Mouse (Mus musculus): ENCODE results near the gene Sec16b. TPM values are rescaled to one million over a fixed set of nuclear protein-coding genes. Genes with fewer than 3 reads are reported as not detected.

Sec16b gene
- polyA plus RNA-seq, 1 experiment from 2014 or later, result 5.0 TPM

DNA sequence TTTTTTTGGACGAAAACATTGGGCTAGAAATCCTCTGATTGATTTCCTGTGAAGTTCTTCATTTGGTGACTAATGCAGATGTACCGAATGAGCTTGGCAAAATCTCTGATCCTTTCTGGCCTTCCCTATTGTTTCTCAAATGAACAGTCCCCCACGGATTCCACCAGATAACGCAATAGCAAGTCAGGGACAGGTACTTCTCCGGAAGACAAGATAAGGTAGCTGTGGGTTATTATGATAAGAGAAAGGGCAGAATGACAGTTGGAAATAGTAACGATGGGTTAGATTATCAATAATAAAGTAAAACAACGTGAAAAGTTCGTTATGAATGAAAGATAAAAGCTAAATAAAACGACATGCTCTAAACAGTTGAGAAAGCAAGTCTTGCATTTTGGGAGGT is 7.0 kb downstream of the Sec16b start:
- no peak overlapping the region for H3K9ac ChIP-seq
- H3K4me1 ChIP-seq, result no peaks in the 10 kb centered on the region
- H3K27me3 ChIP-seq, result no peaks in the 10 kb centered on the region
- no peak overlapping the region for H3K4me3 ChIP-seq (replicated peaks)
- no peak overlapping the region for H3K27ac ChIP-seq (replicated peaks)
- H3K36me3 ChIP-seq, result no peaks in the 10 kb centered on the region
- ATAC-seq (ENCODE audit: insufficient number of reproducible peaks, low FRiP score, low TSS enrichment, low read depth), result no peak
- H3K4me2 ChIP-seq (replicated peaks), result no peak overlapping the region
- WGBS, result 79% methylated on average over 9 of the region's 9 CpGs
- H3K9me3 ChIP-seq (replicated peaks), result no peaks in the 10 kb centered on the region

DNA sequence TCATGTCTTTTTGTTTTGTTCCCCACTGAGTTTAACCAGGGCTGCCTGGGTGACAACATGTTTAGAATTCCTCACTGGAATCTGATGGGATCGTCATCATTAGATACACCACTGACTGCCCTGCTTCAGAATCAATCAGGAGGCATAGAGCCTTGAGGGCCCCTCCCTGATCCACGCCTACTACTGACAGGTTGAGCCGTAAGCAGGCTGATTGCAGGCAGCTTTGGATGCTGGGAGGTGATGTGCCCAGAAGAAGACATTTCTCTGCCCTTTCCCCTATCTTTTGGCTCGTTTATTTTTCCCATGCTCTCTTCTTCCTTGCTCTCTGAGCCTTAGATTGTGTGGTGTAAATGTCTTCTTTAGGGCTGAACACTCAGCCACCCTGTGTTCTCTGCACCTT is 7.8 kb downstream of the Sec16b start:
- H3K4me2 ChIP-seq (replicated peaks), result no peak overlapping the region
- H3K4me1 ChIP-seq, result 0 out of 2 replicates have a peak, but pooled peaks cover 2% of the 10 kb centered on the region
- 64% methylated on average over 4 of the region's 4 CpGs for WGBS
- H3K27ac ChIP-seq (replicated peaks), result no peak overlapping the region
- H3K27me3 ChIP-seq, result no peaks in the 10 kb centered on the region
- ATAC-seq (ENCODE audit: insufficient number of reproducible peaks, low FRiP score, low TSS enrichment, low read depth), result no peak
- H3K4me3 ChIP-seq (replicated peaks), result no peak overlapping the region
- H3K9me3 ChIP-seq (replicated peaks), result no peaks in the 10 kb centered on the region
- H3K36me3 ChIP-seq, result no peaks in the 10 kb centered on the region
- H3K9ac ChIP-seq, result no peak overlapping the region

DNA sequence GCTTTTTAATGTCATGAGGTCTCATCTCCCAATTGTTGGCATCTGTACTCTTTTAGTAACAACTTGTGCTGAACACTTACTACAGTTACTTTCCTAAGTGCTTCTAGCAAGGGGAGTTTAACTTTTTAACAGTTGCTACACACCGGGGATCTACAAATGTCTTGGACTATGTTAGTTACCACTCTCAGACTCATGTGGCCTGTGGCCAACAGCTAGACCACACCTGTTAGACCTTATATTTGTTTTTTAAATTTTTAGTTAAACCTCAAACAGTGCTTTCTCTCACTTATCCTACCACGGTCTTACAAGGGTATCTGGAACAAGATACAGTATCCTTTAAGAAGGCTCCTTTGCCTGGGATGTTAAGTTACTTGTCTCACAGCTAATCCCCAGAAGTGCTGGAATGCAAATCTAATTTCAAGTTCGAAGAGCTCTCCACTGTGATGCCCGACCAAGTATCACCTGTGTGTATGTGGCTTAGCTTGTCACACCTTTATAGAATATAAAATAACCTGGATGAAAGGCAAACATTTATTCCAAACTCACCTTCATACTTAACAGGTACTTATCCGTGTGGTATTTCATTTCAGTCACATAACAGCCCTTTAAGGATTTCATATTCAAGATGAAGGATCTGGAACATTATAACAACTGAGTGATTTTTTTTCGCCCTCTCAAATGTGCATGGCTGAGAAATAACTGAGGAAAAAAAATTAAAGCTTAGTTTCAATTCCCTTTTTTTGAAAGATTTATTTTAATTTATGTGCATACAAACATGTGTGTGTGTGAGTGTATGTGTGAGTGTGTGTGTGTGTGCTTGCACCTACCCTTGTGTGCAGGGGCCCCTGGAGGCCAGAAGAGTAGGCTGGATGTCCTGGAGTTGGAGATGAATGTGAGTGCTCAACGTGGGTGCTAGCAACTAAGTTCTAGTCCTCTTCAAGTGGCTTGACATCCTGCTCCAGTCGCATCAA is 10.6 kb downstream of the Sec16b start:
- H3K36me3 ChIP-seq, result no peaks in the 10 kb centered on the region
- no peak for ATAC-seq (ENCODE audit: insufficient number of reproducible peaks, low FRiP score, low TSS enrichment, low read depth)
- 0 out of 2 replicates have a peak, but pooled peaks cover 4% of the 10 kb centered on the region for H3K4me1 ChIP-seq
- no peak overlapping the region for H3K4me2 ChIP-seq (replicated peaks)
- H3K27ac ChIP-seq (replicated peaks), result no peak overlapping the region
- no peak overlapping the region for H3K4me3 ChIP-seq (replicated peaks)
- WGBS, result 74% methylated on average over 8 of the region's 8 CpGs
- H3K27me3 ChIP-seq, result no peaks in the 10 kb centered on the region
- H3K9me3 ChIP-seq (replicated peaks), result no peaks in the 10 kb centered on the region
- H3K9ac ChIP-seq, result no peak overlapping the region

DNA sequence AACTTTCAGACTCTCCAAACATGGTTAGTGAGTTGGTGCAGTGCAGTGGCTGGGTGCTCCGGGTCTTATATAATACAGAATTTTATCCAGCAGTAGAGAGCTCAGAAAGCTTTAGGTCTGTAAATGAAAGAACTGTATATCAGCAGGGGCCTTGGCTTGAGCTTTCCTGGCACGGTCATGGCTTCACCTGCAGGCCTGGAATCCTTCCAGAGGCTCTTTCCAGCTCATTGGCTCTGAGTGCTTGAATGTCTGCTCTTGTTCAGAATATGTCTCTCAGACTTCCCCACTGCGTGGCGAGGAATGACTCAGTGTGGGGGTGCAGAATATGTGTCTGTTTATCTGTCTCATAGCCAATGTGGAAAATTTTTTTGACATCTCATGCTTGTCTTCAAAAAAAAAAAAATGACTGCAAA is 11.6 kb downstream of the Sec16b start:
- H3K4me3 ChIP-seq (replicated peaks), result no peak overlapping the region
- no peaks in the 10 kb centered on the region for H3K9me3 ChIP-seq (replicated peaks)
- H3K9ac ChIP-seq, result no peak overlapping the region
- no peak overlapping the region for H3K4me2 ChIP-seq (replicated peaks)
- no peaks in the 10 kb centered on the region for H3K27me3 ChIP-seq
- WGBS, result 34% methylated on average over 4 of the region's 4 CpGs
- 0 out of 2 replicates have a peak, but pooled peaks cover 4% of the 10 kb centered on the region for H3K4me1 ChIP-seq
- peak; percentile 75 for ATAC-seq (ENCODE audit: insufficient number of reproducible peaks, low FRiP score, low TSS enrichment, low read depth)
- H3K27ac ChIP-seq (replicated peaks), result no peak overlapping the region
- no peaks in the 10 kb centered on the region for H3K36me3 ChIP-seq

DNA sequence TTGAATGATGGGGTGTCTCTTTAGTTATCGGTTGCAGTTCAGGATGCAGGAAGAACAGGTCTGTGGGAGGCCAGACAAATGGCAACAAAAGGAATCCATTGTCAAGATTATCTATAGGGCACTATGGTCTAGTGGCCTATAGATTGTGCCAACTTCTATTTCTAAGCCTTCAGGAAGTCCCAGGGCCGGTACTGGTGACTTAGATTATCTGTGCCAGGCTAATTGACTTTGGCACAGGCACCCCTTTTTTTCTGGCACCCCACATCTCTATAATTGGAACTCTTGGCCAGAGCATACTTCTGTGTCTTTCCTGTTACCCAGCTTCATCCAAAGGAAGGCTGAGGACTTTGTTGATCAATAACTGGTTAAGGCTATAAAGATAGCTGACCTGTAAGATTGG is 12.9 kb downstream of the Sec16b start:
- no peak overlapping the region for H3K4me2 ChIP-seq (replicated peaks)
- no peaks in the 10 kb centered on the region for H3K9me3 ChIP-seq (replicated peaks)
- WGBS, result 74% methylated on average over 2 of the region's 2 CpGs
- H3K36me3 ChIP-seq, result no peaks in the 10 kb centered on the region
- 0 out of 2 replicates have a peak, but pooled peaks cover 4% of the 10 kb centered on the region for H3K4me1 ChIP-seq
- H3K27ac ChIP-seq (replicated peaks), result no peak overlapping the region
- H3K4me3 ChIP-seq (replicated peaks), result no peak overlapping the region
- ATAC-seq (ENCODE audit: insufficient number of reproducible peaks, low FRiP score, low TSS enrichment, low read depth), result no peak
- H3K27me3 ChIP-seq, result no peaks in the 10 kb centered on the region
- H3K9ac ChIP-seq, result no peak overlapping the region

DNA sequence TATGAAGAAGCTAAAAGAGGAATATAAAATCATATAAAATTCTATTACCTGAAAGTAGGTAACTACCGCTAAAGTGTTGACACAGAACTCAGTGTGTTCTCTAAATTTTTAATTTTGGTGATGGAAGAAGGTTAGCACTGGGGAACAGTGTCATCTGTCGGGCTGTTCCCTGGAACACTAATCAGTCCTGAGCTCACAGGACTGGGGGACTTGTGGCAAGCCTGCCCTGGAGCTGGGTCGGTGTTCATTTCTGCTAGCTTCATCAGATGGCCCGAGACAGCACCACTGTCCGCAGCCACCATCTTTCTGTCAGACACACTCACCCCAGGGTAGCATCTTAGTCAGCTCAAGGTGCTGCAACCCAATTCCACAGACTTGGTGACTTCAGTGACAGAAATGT is 15.8 kb downstream of the Sec16b start:
- Histone ChIP-seq H3K9me3 (replicated peaks) (no peaks in the 10 kb centered on the region), H3K36me3 (no peaks in the 10 kb centered on the region), H3K4me2 (replicated peaks) (no peak overlapping the region), H3K9ac (no peak overlapping the region), H3K4me3 (replicated peaks) (no peak overlapping the region), H3K4me1 (0 out of 2 replicates have a peak, but pooled peaks cover 4% of the 10 kb centered on the region), H3K27ac (replicated peaks) (no peak overlapping the region), H3K27me3 (no peaks in the 10 kb centered on the region)
- ATAC-seq (ENCODE audit: insufficient number of reproducible peaks, low FRiP score, low TSS enrichment, low read depth), result no peak
- 89% methylated on average over 5 of the region's 5 CpGs for whole genome bisulfite sequencing

DNA sequence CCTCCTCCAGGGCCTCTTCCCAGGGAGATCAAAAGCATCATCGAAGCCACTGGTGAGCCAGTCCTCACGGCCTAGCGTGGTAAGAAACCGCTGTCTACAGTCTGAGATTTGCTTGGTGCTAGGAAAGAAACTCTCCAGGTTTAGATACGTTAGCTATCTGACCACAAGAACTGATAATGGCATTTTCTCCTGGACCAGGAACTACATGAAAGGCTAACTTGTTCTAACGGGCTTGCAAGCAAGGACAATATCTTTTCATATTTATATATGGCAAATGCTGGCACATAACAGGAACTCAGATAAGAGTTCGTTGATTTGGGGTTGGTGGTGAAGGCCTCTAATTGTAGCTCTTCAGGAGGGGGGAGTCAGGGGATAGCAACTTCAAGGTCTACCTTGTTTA is 18.2 kb downstream of the Sec16b start:
- Histone ChIP-seq H3K36me3 (no peaks in the 10 kb centered on the region), H3K9ac (no peak overlapping the region), H3K4me2 (replicated peaks) (no peak overlapping the region), H3K9me3 (replicated peaks) (no peaks in the 10 kb centered on the region), H3K4me3 (replicated peaks) (no peak overlapping the region), H3K27ac (replicated peaks) (no peak overlapping the region), H3K4me1 (no peaks in the 10 kb centered on the region), H3K27me3 (no peaks in the 10 kb centered on the region)
- ATAC-seq (ENCODE audit: insufficient number of reproducible peaks, low FRiP score, low TSS enrichment, low read depth), result no peak
- 80% methylated on average over 7 of the region's 7 CpGs for WGBS

DNA sequence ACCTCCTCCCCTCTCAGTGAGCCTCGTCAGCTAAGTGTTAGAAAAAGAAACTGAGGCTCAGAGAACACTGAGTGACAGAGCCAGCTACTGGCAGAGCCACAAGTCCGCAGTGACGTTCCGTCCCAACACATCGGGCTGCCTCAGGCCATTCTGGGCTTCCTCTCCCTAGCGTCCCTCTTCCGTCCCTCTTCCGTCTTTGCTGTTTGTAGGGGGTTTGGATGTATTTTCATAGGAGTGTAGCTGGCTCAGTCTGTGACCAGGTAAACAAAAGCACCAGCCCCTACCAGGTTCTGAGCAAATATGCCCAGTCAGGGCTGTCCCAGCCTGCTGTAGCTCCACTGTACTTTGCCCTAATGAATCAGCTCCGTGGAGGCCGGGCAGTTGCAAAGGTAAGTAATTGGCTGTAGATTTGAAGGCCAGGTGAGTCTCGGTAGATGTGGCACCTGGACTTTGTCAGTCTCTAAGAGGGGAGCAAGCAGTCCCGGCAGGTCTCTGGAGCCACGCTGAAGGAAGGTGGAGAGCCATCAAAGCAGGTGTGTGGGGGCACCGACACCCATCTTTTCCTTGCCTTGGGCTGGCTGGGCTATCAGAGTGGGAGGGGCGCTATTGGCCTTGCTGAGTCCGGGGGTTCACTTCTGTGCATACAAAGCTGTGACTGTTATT is 19.3 kb downstream of the Sec16b start:
- no peak for ATAC-seq (ENCODE audit: insufficient number of reproducible peaks, low FRiP score, low TSS enrichment, low read depth)

DNA sequence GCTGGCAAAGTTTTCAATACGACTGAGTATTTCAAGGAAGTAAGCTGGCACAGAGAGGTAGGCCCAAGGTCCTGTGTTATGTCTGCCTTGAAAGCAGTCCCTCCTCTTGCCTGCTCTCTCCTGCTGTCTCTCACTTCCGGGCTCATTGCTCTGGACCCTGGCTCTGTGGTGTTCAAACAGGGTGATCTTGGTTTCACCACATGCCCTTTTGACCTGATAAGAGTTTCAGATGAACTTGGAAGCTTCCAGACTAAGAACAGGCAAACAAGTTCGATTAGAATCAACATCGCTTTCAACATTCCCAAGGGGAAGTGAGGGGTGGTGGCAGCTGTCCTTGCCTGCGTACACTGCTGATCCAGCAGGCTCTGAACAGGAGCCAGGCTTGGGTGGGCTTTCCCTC is 20.1 kb downstream of the Sec16b start:
- 51% methylated on average over 5 of the region's 5 CpGs for WGBS
- Histone ChIP-seq H3K4me1 (no peaks in the 10 kb centered on the region), H3K27ac (replicated peaks) (no peak overlapping the region), H3K27me3 (no peaks in the 10 kb centered on the region), H3K9me3 (replicated peaks) (no peaks in the 10 kb centered on the region), H3K4me2 (replicated peaks) (no peak overlapping the region), H3K9ac (no peak overlapping the region), H3K4me3 (replicated peaks) (no peak overlapping the region), H3K36me3 (no peaks in the 10 kb centered on the region)
- no peak for ATAC-seq (ENCODE audit: insufficient number of reproducible peaks, low FRiP score, low TSS enrichment, low read depth)

More for the DNA sequence above, 19.3 kb downstream of the Sec16b start:
- no peak overlapping the region for H3K9ac ChIP-seq
- H3K27ac ChIP-seq (replicated peaks), result no peak overlapping the region
- H3K4me3 ChIP-seq (replicated peaks), result no peak overlapping the region
- no peaks in the 10 kb centered on the region for H3K36me3 ChIP-seq
- no peak overlapping the region for H3K4me2 ChIP-seq (replicated peaks)
- 65% methylated on average over 16 of the region's 16 CpGs for WGBS
- H3K9me3 ChIP-seq (replicated peaks), result no peaks in the 10 kb centered on the region
- H3K27me3 ChIP-seq, result no peaks in the 10 kb centered on the region
- H3K4me1 ChIP-seq, result no peaks in the 10 kb centered on the region

DNA sequence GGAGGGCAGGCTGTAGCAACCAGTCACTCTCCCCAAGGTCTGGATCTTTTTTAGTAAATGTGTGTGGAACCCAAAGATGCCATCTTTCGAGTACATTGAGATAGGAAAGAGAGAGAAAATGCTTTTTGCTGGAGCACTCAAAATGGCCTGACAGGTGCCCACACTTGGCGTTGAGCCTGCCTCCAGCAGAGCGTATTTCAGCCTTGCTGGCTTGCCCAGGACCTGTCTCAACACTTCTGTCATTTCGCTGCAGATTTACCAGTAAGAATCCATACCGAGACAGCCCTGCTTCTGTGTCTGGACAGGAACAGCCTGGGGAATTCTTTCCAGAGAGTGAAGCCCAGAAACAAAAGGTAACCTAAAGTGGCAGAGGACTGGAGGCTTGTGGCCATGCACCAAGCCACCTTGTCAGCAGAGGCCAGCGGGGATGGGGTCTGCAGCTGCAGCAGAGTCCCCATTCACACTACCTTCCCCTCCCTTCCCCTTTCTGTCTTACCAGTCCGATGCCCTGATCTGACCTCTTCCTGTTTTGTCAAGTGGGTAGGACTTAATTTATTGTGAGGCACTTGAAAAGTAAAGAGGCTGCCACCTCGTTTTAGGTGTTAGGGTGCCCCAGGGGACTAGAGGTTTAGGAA is 26.4 kb downstream of the Sec16b start:
- Histone ChIP-seq H3K27ac (replicated peaks) (no peak overlapping the region), H3K9ac (no peak overlapping the region), H3K9me3 (replicated peaks) (no peaks in the 10 kb centered on the region), H3K4me2 (replicated peaks) (no peak overlapping the region), H3K4me3 (replicated peaks) (no peak overlapping the region), H3K36me3 (no peaks in the 10 kb centered on the region), H3K27me3 (no peaks in the 10 kb centered on the region), H3K4me1 (no peaks in the 10 kb centered on the region)
- ATAC-seq (ENCODE audit: insufficient number of reproducible peaks, low FRiP score, low TSS enrichment, low read depth), result no peak
- WGBS, result 42% methylated on average over 8 of the region's 8 CpGs

DNA sequence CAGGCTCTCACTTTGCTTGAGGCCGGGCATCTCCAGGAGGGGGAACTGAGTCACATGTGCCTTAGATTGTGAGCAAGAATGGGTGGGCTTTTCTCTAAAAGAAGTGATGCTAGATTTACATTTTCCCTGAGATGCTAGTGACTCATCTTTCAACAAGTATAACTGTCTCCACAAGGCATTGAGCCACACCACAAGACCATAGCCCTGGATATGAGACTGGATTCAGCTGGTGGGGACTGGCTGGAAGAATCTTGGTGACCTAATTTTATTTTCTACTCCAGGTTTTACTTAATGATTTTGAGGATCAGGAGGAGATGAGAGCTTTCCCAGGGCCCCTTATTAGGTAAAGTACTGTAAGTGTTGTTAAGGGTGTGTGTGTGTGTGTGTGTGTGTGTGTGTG is 29.0 kb downstream of the Sec16b start:
- H3K9me3 ChIP-seq (replicated peaks), result no peaks in the 10 kb centered on the region
- H3K4me2 ChIP-seq (replicated peaks), result no peak overlapping the region
- WGBS, result 88% methylated on average over 1 of the region's 1 CpGs
- no peaks in the 10 kb centered on the region for H3K36me3 ChIP-seq
- no peak overlapping the region for H3K9ac ChIP-seq
- no peak for ATAC-seq (ENCODE audit: insufficient number of reproducible peaks, low FRiP score, low TSS enrichment, low read depth)
- H3K27ac ChIP-seq (replicated peaks), result no peak overlapping the region
- no peak overlapping the region for H3K4me3 ChIP-seq (replicated peaks)
- no peaks in the 10 kb centered on the region for H3K27me3 ChIP-seq
- H3K4me1 ChIP-seq, result no peaks in the 10 kb centered on the region

All from embryonic facial prominence, embryonic 15.5 days (tissue).